Mouse (Mus musculus): ENCODE measurements around the gene 3110040N11Rik. TPM values are rescaled to one million over a fixed set of nuclear protein-coding genes. Genes with fewer than 3 reads are reported as not detected.

The 3110040N11Rik gene
- total RNA-seq, 2 experiments from 2014 or later: 27.6 to 32.3 TPM

DNA sequence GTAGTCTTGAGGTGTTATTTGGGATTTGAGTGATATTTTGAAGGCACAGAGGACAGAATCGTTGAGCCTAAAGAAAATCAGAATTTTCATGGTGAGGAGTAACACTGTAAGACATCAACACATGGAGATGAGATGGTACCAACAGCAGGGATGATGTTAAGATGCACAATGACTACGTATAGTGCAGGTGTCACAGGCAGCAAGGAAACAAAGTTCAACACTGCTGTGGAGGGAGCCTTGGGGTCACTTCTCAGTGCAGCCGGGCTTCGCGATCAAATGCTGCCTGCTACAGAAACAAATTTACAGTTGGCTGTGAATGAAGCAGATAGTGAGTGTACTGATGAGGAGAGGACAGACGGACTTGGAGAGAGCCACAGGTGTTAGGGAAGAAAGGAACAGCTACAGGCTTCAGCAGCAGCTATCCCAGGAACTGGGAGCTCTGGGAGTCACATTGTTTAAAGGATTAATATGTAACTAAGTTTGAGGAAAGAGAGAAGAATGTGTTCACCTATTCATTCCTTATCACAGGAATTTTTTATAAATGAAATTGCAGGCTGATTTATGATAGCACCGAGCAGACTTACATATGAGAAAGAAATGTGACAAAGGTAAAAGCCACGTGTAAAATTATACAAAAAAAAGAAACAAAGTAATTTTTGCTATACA is 50.4 kb downstream of the 3110040N11Rik start:
- no peak for DNase-seq

DNA sequence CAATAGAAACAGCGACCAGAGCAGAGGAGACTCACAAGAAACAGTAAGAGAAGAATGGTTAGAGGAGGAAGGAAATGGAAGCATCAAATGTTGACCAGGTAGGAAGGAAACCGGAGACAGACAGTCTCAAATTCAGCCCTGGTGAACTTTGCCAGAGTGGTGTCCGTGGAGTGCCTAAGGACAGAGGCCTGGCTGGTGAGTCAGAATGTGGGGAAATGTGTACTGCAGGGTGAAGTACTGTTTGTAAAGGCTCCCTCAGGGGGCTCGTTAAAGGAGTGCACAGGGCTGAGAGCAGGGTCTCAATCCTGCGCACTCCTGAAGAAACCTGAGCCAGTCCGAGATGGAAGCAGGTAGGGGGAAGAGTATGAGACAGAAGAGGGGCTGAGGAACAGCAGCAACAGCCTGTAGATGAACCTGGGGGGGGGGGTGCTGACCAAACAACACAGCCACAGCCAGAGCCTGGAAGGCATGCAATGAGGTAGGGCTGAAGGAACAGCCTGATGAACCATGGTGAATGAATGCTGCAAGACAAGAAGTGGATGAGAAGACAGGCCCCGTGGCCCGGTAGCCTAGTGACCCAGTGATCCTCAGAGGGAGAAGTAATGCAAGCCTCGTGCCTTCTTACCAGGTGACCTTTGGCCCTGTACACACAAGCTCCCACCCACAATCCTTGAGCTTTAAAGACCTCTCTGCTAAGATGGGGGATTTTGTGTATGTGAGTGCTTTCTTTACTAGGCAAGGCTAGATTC is 53.8 kb downstream of the 3110040N11Rik start:
- DNase-seq: no peak

DNA sequence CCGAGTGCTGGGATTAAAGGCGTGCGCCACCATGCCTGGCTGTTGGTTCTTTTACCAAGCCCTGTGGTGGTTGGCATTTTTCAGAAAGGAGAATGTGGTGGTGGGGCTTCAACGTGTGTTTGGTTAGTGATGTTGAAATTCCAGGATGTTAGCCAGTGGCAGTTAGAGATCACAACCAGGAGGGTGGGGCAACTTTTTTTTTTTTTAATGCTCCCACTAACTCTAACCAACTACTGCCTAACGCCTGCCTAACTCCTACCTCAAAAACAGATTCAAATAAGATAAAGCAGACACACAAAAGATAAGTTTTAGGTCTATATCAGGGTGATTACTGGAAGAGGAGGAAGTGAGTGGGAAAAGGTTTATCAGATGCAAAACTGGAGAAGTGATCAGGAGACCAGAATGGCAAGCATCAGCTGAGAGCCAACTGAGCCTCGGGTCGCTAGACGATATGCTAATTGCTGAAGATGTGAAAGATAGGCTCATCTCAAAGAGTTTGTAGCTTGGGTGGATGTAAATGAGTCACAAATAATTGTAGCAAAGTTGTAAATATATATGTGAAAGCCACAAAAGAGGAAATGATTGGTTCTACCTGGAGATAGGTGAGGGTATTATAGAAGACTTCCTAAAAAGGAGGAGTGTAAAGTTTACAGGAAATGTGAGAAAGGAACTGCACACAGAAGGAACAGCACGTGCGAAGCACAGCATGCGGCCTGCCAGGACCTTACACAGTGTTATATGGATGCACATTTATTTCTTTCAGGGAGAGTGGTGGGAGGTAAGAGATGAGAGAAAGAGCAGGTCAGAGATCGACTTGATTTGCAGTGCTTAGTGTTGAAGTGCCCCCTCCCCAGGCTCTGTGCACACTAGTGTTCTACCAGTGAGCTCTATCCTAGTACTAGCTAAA is 56.8 kb downstream of the 3110040N11Rik start:
- no peak for DNase-seq

Other genes starting within 250 kb of the 3110040N11Rik start
- 100 to 1,000 TPM; 322 to 355 TPM for gene Fsd2, start 222.5 kb downstream of the 3110040N11Rik start, total RNA-seq (2021)
- 1 to 10 TPM; 7.3 to 9.1 TPM for gene Whamm, start 218.2 kb downstream of the 3110040N11Rik start, total RNA-seq (2021)
- 10 to 100 TPM; 83.1 to 84.1 TPM for gene Homer2, start 82.0 kb downstream of the 3110040N11Rik start, total RNA-seq (2021)
- gene Ramac, start 26.6 kb downstream of the 3110040N11Rik start, total RNA-seq (2021): 10 to 100 TPM; 22.8 to 26.8 TPM
- gene Btbd1, start 40.0 kb upstream of the 3110040N11Rik start, total RNA-seq (2021): 100 to 1,000 TPM; 134 to 141 TPM
- not detected for gene Gm10160, start 66.3 kb upstream of the 3110040N11Rik start, total RNA-seq (2021)
- gene Tm6sf1, start 69.5 kb upstream of the 3110040N11Rik start, total RNA-seq (2021): 10 to 100 TPM; 10.7 to 12.3 TPM
- 1 to 10 TPM; 7.2 to 9.2 TPM for gene Hdgfl3, start 145.0 kb upstream of the 3110040N11Rik start, total RNA-seq (2021)
- gene Bnc1, start 202.8 kb upstream of the 3110040N11Rik start, total RNA-seq (2021): 1 to 10 TPM; 1.0 to 1.2 TPM

All from heart, adult 18-20 months (tissue).